Mouse (Mus musculus) heart, postnatal 0 days (tissue): ENCODE data around the gene Sf3a1.

Source experiments
- CTCF ChIP-seq: IDR thresholded peaks from 2 replicates; pipeline ENCODE4 v1.5.1; 2016; ENCODE audit warnings: antibody characterized with exemption, control low read depth, low read depth
- EP300 ChIP-seq: IDR thresholded peaks from 2 replicates; pipeline ENCODE4 v1.6.1; 2016; ENCODE audit warnings: antibody characterized with exemption, low read depth

GRCm38 (mm10) chr11:4115407-4115806, 44.7 kb upstream of the Sf3a1 start:
- TF ChIP-seq CTCF (no peak), EP300 (no peak)
